Mouse (Mus musculus) cerebellum, adult (tissue): ENCODE measurements around the gene Cdk5rap2.

Source experiments
- ATAC-seq: cut with Nextera tagmentation; 2 replicates; pipeline ENCODE4 v1.9.2; 2017; ENCODE audit warnings: mild to moderate bottlenecking, moderate library complexity, mixed read lengths; ENCODE audit not compliant: insufficient number of reproducible peaks, low FRiP score, low TSS enrichment

The Cdk5rap2 gene

DNA sequence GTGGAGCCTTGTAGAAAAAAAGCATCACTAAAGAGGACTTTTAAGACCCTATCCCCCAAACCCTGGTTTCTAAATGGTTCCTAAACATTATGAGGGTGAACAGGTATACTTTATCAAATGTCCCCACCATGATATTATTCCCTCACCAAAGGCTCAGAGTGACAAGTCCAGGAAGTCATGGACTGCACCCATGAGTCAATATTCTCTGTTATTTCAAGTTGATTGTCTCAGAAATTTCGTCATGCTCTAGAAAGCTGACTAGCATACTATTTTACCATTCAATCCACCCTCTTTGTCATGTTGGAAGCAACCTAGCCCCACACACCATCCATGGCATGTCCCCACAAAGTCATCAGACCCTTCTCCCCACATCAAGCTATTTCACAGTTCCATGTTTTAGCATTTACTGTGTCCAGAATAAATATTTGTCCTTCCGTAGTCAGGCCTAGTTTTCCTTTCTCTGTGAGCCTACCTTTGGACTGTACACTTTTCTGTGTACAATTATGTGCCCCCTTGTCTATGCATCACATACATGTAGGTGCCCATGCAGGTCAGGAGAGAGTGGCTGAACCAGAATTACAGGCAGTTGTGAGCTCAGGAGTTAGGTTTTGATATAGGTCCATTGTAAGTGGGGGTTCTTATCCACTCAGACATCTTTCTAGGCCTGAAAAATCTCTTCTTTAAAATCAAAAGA lies 142.9 kb downstream of the Cdk5rap2 start:
- ATAC-seq = no peak

DNA sequence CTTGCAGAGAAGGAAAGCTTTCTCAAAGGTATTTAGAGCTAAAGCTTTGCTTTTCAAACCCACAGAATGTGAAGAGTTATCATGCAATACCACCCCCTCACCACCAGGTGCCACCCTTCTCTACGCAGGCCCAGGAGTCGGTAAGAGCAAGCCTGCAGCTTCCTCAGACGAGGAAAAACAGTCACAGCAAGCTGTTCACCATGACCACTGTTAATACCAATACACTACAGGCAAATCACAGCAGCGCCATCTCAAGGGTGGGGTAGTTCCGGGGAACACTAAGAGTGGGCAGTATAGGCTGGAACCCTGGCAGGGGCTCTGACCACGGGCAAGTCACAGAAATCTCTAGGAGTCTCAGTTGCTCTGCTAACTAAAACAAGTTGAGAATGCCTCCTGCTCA lies 145.0 kb downstream of the Cdk5rap2 start:
- no peak for ATAC-seq

DNA sequence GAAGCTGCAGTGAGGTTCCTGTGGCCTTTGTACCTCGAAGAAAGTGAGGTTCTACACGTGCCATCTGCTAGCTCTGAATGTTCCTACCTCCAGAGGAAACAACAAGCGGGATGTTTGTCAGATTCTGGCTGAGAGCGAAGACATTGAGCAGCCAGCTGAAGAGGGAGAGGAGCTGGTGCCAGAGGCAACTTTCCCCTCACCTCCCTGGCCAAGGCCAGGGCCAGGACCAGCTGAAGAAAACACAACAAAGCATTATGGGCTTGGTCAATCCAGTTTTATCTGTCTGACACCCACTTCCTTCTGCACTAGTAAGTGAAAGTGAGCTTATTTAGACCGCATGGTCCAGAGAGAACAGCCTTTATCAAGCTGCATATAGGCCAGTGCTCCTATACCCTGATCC lies 147.4 kb downstream of the Cdk5rap2 start:
- no peak for ATAC-seq

DNA sequence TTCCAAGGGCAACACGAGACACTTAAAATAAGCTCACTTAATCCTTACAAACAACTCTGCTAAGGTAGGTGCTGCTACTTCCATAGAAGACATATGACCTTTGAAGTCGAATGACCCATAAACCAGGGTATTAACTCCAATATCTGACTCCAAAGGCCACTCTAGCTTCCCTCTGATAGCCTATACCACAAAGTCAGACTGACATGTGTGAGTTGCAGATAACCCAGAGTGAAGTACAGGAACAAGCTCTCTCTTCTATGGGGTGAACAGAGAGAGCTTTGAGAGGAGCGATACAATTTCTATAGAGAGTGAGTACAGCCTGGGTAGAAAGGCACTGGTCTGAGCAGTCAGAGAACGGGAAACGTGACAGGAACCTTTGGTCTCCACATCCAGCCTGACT lies 148.9 kb downstream of the Cdk5rap2 start:
- ATAC-seq = no peak

DNA sequence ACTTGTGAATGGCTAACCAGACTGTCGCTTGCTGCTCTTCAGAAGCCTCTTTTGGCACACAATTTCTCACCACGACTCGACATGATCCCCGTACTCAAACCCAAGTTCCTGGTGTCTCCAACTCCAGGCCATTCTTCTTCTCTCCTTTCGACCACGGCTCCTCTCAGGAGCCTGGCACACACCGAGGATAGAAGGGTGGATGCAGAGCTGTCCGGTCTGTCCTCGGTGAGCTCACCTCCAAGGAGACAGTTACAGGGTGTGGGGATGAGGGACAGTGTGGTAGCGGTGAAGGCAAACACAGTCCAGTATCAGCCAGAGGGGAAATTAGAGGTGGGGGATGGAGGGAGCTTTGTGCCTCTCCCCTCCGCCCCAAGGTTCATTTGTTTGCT lies 149.8 kb downstream of the Cdk5rap2 start:
- ATAC-seq = peak; percentile 34

DNA sequence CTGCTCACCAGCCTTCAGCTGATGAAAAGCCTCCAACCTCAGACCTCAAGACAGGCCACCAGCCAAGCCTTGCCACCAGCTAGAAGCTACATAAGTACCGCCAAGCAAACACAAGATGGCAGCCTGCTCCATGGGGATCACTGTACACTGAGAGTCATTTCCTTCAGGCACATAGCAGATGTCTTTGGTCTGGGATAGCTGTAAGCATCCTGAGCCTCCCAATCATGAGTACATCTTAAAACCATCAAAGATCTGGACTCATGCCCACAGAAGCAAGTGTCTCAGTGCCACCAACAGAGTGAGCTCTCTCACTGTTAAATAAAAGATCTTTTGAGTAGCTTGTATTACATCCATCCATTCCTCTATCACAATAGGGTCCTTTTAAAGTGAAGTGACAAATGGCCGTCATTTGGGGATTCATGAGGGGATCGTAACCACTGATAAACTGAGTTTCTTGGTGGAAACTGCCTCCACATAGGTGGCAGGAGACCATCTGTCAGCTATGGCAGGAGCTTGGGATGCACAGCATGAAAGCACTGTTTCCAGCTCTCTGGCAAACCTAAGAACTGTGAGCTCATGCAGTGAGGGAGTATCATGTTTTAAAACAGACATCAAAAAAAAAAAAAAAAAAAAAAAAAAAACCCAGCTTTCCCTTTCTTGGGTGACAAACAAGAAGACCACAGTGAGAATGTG lies 150.4 kb downstream of the Cdk5rap2 start:
- peak; percentile 78 for ATAC-seq

DNA sequence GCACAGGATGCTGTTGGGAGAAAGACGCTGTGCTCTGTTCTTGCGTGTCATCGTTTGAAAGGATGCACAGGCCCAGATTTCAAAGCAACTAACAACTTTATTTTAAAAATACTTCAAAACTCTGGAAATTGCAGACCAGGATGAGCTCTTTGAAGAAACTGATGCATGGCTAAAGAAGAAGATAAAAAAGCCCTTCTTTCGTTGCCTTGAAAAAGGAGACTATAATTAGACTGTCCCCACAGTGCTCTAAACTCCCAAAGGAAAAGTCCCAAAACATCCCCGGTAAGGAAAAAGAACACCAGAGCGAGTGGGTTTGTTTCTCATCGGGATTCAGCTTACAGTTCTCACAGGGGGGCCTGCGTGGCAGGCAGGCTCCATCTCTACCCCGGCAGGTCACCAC lies 151.4 kb downstream of the Cdk5rap2 start:
- no peak for ATAC-seq

DNA sequence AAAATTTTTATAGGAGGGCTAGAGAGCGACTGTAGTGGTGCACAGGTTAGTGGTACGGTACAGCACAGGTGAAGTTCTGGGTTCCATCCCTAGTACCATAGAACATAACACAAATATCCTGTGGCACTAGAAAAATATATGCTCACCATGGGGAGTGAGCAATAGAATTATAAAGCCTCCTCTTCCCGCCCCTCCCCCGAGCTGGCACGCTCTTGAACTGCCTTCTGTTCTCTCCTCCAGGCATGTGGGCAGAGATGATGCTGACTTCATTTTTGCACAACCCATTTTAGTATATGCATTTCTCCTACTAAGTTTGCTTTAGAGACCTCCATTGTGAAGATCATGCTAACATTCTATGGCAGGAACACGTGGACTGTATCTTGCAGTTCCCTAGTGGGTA lies 152.0 kb downstream of the Cdk5rap2 start:
- 0 out of 2 replicates have a peak, but pooled peaks have one; percentile 8 for ATAC-seq

DNA sequence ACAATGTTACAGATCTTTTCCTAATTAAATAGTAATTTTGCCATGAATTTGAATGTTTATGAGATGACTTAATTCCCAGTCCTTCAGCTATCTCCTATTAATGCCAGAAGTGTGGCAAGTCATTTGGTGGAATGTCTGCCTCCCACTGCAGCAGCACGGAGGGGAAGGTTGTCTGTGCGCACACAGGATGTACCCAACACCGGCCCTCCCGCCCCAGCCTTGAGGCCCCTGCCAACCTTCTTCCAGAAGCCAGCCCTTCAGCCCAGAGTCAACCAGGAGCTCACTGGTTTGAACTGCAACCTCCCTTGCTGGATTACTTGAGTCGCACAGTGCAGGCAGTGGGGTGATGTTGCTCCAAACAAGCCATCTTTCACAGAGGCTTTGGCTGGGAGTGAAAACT lies 158.5 kb downstream of the Cdk5rap2 start:
- no peak for ATAC-seq

DNA sequence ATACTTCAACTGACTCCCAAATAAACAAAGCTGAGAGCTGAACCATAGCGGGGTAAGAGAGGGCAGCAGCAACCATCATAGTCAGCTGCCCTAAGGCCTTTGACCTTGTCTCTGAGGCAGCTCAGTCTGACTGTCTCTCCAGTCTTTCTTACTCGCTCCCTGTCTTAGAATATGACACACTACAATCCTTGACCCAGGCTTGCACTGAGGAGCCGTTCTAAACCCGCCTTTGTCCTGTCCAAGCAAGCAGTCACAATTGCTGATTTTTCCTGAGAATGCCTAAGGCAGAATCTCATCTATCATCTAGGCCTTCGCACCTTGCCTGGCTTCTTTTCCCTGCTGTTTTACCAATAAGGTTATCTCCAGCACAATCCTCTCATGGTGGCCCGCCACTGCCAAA lies 164.5 kb downstream of the Cdk5rap2 start:
- no peak for ATAC-seq

DNA sequence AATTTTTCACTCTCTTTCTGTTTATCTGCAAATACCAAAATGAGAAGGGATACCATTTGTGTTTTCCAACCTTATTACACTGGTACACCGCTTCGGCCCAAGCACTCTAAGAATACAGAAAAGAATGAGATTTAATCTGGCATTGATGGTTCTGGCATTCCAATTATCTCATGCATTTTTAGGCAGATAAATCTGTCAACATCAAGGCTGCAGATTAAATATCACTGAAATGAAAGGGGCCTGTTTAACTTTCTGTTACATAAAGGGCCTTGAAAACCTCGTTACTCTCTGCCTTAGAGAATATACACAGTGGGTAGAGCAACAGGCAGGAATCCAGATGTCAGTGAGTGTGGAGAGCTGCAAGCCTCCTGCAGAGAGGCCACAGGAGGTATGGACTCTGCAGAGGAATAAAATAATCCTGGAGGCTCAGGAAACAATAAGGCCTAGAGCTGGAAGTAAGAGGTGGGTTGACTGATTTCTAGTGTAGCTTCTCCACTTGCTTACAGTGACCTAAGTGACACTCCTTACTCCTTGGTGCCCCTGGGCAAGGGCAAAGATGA lies 166.6 kb downstream of the Cdk5rap2 start:
- ATAC-seq = no peak

DNA sequence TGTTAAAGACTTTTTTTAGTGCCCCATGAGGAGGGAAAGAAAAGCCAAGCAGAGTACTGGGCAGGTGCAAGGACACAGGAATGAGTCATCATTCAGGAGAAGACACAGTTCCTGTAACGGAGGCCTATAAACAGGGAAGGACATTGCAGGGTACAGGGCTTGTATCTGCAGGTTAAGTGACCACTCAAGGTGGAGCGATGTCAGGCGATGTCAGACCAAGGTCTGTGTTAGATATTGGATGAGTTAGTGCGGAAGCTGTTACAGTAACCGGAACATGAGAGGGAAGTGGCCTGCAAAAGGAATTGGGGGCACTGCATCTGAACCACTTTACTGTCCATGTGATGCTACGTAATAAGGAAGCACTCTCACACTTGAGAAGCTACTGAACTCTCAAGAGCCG lies 170.5 kb downstream of the Cdk5rap2 start:
- no peak for ATAC-seq

DNA sequence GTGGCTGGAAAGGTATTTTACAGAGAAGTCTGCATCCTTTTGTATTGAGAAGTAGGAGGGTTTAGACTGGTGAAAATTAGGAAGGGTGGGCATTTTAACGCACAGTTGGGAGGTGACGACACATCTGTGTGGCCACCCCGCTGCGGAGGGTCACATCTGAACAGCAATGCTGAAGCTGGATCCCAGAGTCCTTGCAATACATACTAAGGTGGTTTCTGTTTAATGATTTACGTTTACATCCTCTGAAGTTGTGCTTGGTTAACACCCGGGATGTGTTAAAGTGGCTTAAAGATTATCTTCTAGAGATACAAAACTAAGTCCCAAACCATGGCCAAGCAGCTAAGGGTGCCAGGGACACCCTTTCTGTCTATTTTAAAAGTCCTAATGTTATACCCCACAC lies 171.4 kb downstream of the Cdk5rap2 start:
- ATAC-seq = no peak

DNA sequence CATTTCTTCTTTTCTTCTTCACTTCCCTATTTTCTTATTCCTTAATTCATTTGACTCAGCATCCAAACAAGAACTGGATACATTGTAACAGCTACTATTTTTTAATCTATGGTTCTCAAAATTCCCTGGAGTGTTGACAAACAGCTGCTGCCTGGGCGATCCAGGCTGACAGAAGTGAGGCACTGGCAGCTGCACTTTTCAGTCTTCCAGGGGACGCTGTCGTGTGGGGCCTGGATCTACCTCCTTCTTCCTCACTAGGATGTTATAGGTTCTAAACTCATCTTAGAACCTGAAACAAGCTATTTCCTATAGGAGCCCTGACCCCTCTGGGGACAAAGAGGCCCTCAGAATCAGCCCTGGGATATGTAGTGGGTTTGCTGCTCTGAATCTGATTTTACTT lies 177.9 kb downstream of the Cdk5rap2 start:
- no peak for ATAC-seq

DNA sequence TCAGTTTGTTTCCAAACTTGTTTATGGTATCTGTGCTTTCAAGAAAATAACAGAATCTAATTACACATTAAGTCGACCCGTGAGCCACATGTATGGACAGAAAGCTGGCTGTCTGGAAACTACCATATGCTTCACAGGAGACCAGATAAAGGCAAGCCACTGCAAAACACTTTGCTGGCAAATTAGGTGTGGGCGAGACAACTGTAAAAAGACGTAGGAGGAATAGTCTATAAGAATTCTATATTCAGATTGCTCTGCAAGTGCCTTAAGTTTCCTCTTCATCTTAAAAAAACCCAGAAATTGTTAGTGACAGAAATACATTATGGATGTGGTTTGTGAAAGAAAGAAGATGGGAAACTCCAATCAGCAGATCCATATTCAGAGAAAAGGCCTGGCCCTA lies 180.4 kb downstream of the Cdk5rap2 start:
- ATAC-seq = no peak

DNA sequence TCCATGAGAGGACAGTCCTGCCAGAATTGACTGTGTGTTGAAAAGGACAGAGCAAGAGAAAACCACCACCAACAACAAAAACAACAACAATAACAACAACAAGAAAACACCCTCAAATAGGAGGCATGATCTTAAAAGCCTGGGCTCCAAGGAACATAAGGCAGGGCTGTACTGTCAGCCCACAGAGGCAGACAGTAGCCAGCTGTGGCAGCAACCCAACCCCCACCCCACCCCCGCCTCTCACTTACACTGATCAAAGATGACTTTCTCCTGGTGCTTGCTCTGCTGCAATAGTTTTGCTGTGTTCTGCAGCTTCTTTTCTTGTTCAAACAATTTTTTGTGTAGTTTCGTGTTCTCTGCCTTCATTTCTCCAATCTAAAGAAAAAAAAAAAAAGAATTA lies 181.9 kb downstream of the Cdk5rap2 start:
- ATAC-seq = no peak

DNA sequence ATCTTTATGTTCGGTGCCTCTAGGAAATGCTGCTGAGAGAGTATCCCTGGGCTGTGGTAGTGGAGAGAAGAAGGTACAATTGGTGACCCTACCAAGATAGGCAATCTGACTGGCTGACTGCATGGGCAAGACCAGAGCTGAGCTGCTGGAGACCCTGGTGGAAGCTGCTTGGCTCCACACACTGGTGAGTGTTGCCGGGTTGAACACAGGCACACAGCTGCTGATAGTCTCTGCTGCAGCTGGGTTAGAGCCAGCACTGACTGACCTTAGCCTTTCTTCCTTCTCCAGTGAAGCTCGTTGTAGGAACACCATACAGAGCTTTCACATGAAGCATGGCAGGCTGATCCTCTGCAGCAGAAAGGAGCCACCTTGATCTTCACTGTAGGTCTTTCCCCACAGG lies 182.6 kb downstream of the Cdk5rap2 start:
- ATAC-seq = no peak

DNA sequence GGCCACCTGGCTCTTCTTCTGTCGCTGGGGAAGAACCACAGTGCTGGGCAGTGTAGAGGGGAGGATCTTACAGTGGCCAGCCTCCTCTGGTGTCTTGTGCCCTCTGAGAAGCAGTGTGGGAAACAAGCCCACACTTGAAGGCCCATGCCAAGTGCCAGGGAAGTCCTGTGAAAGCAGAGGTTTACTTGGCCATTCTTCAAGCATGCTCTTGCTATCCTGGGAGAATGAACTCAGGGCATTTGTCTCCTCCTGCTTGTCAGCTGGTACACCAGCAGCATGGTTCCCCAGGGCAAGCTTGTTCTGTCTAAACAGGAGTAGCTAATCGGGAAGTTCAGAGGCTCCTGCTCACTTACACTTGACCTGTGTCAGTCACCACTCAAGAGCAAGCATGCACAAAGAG lies 185.7 kb downstream of the Cdk5rap2 start:
- ATAC-seq = no peak

DNA sequence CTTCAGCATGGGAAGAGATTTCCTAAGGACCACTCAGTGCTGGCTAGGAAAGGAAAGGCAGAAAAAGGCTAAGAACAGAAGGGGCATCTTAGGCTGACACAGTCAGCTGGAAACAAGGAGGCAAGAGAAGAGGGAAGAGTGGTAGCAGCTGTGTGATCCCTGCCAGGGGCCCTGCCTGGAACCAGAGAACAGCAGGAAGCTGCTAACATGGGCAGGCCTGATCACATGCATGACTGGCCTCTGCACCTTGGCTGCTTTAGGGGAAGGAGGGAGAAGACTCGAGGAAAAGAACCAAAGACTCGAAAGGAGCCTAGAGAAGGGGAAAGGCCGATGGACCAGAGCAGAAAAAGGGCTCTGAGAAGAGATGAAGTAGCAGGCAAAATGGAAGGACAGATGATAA lies 188.4 kb downstream of the Cdk5rap2 start:
- ATAC-seq = no peak

DNA sequence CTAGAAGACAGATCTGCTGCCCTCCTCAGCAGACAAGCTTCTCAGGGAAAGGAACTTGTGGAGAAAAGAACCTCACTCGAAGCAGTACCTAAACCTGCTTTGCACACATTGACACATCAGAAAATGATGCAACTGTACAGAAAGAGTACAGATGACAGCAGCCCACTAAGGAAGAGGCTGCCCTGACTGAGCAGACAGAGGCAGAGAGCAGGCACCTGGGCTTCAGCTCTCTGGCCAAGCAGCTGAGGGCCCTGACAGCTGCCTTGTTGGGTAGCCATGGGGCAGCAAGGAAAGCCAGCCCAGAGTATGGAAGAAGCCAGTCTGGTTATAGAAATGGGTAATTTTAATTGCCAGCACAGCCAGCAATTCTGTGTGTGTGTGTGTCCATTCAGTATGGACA lies 188.9 kb downstream of the Cdk5rap2 start:
- ATAC-seq = no peak

DNA sequence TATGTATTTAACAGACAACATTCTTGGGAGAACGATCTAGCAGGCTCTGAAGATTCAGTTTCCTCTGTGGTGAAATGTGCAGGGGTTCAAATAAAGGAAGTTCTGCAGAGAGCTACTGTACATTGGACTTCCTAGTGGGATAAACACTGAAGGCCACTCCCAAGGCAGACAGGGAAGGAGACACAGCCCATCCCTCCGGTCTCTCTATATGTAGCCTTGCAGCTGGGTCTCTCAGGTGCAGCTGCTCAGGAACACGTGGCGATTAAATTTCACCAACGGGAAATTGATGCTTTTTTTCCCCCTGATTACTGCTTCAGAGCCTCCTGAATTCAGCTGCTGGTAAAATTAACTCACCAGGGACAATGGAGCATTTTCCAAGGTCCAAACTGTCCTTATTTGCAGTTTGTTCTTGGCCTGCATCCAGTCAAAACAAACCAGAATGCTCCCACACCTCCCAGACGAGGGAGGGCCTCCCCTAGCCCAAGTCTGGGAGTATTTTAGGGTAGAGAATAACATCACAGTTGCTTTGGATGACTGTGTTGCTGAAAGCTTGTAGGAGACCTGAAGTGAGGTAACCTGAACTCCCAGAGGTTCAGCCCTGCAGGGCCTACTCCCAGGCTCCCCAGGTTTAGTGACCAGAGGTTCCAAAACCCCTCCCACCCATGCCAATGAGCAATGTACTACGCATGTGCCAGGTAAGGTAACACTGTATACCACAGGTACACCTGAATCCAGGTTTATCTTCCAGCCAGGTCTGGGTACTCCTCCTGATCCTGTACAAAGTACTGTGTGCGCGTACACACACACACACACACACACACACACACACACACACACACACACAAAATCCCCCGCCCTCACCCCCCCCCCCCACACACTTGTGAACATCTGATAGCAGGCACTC lies 189.7 kb downstream of the Cdk5rap2 start:
- no peak for ATAC-seq
